Mouse (Mus musculus) lung, adult 10 weeks (tissue): ENCODE measurements around the gene Steap3. TPM values are rescaled to one million over a fixed set of nuclear protein-coding genes. Genes with fewer than 3 reads are reported as not detected.

ENCODE experiments used
- polyA plus RNA-seq: library from polyadenylated mRNA; stranded (reverse); fragments of 350-450 nt; fragmentation: Illumina TruSeq; extraction: RNeasy Lipid Tissue Mini Kit (QIAGEN cat#74804); gene quantifications from one replicate; pipeline ENCODE4 v1.2.3, GENCODE M21; 2014; ENCODE audit warnings: low read depth, low replicate concordance; ENCODE audit not compliant: insufficient read depth

The Steap3 gene
- 11.5 TPM for polyA plus RNA-seq

DNA sequence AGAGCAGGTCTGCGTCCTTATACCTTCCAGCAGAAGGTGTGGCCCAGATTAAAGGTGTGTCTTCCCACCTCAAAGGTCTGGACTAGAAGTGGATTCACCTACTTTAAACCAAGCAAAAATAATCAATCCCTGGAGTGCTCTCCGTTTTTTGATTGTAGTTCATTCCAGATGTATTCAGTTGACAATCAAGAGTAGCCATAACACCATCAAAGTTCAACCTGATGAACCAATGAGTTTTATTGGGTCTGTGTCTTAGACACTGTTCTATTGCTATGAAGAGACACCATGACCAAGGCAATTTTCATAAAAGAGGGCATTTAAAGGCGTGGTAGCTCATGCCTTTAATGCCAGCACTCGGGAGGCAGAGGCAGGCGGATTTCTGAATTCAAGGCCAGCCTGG, at the start of gene Steap3:
TSS of gene Steap3 (minus strand) at position 101 of the 400 bp plus-strand sequence.

Other genes with a start within 250 kb of the Steap3 start
- 36.4 TPM for gene Tmem37, start 198.6 kb downstream of the Steap3 start, polyA plus RNA-seq
- 599 TPM for gene Dbi, start 151.6 kb downstream of the Steap3 start, polyA plus RNA-seq
- gene 3110009E18Rik, start 151.5 kb downstream of the Steap3 start, polyA plus RNA-seq, result 10.1 TPM
- 0.11 TPM for gene C1ql2, start 67.9 kb upstream of the Steap3 start, polyA plus RNA-seq
- 18.6 TPM for gene Marco, start 232.3 kb upstream of the Steap3 start, polyA plus RNA-seq